Mouse (Mus musculus) heart, postnatal 0 days (tissue): ENCODE measurements around the gene Tbc1d10c.

Experiments used
- CTCF ChIP-seq: IDR thresholded peaks from 2 replicates; pipeline ENCODE4 v1.5.1; 2016; ENCODE audit warnings: antibody characterized with exemption, control low read depth, low read depth
- EP300 ChIP-seq: IDR thresholded peaks from 2 replicates; pipeline ENCODE4 v1.6.1; 2016; ENCODE audit warnings: antibody characterized with exemption, low read depth

GRCm38 (mm10) chr19:4216041-4216685 is 25.1 kb upstream of the Tbc1d10c start:
- TF ChIP-seq CTCF (peak; percentile 50), EP300 (no peak)
